Mouse (Mus musculus) forebrain, embryonic 13.5 days (tissue): ENCODE measurements around the gene Rbl1. TPM values are rescaled to one million over a fixed set of nuclear protein-coding genes. Genes with fewer than 3 reads are reported as not detected.
"Not testable (repeated sequence)": the region's sequence is repeated elsewhere in the genome, so short reads cannot be mapped to it uniquely, and the experiment has no call there.

ENCODE experiments used
- ATAC-seq: fragments of 200-750 bp; cut with Nextera tagmentation; 2 replicates; pipeline ENCODE4 v1.8.0; 2017
- H3K27ac ChIP-seq: fragments of 300-500 bp; sonication (generic); 2 replicates; pipeline ENCODE4 v1.5.1; 2015; ENCODE audit warnings: inconsistent platforms, mild to moderate bottlenecking, moderate library complexity
- H3K27me3 ChIP-seq: fragments of 300-500 bp; sonication (generic); 2 replicates; pipeline ENCODE4 v1.6.1; 2015; ENCODE audit warnings: mild to moderate bottlenecking, inconsistent platforms
- H3K36me3 ChIP-seq: fragments of 300-500 bp; sonication (generic); 2 replicates; pipeline ENCODE4 v1.6.1; 2015; ENCODE audit warnings: mild to moderate bottlenecking, inconsistent platforms; ENCODE audit not compliant: poor library complexity, severe bottlenecking
- H3K4me1 ChIP-seq: fragments of 300-500 bp; sonication (generic); 2 replicates; pipeline ENCODE4 v1.6.1; 2015; ENCODE audit warnings: inconsistent platforms
- H3K4me2 ChIP-seq: fragments of 300-500 bp; sonication (generic); 2 replicates; pipeline ENCODE4 v1.6.1; 2015; ENCODE audit warnings: inconsistent platforms, mild to moderate bottlenecking, moderate library complexity
- H3K4me3 ChIP-seq: fragments of 300-500 bp; sonication (generic); 2 replicates; pipeline ENCODE4 v1.5.1; 2015; ENCODE audit warnings: mild to moderate bottlenecking, inconsistent platforms
- H3K9ac ChIP-seq: fragments of 300-500 bp; sonication (generic); 2 replicates; pipeline ENCODE4 v1.6.1; 2015; ENCODE audit warnings: mild to moderate bottlenecking, inconsistent platforms
- H3K9me3 ChIP-seq: fragments of 300-500 bp; sonication (generic); replicated peaks from 2 replicates; pipeline ENCODE4 v1.6.1; 2016; ENCODE audit warnings: inconsistent platforms
- WGBS: fragments of 180-500 bp; shearing (Covaris S2); methylation state at CpG from one replicate; pipeline ENCODE4 v1.1.7; 2015; 5-methylcytosine and 5-hydroxymethylcytosine counted together
- polyA plus RNA-seq: library from polyadenylated mRNA; unstranded; fragments of >200 nt; fragmentation: Nextera tagmentation; extraction: Ambion mirVana; gene quantifications from 2 replicates; pipeline ENCODE4 v1.2.1, GENCODE M21; 2015

Gene Rbl1
- polyA plus RNA-seq, 1 experiment from 2014 or later = 24.3 TPM

GRCm38 (mm10) chr2:157201081-157201830, 3.1 kb downstream of the Rbl1 start:
- H3K27ac ChIP-seq = no peak overlapping the region
- no peak for ATAC-seq
- peak overlapping the region; percentile 23; the same call in 1 of the 2 replicates for H3K9ac ChIP-seq
- WGBS = 78% methylated on average over 6 of the region's 6 CpGs
- H3K27me3 ChIP-seq = no peaks in the 10 kb centered on the region
- no peak overlapping the region for H3K4me2 ChIP-seq
- H3K9me3 ChIP-seq = no peaks in the 10 kb centered on the region; the same call in 1 of the 2 replicates
- H3K4me1 ChIP-seq = peaks cover 28% of the 10 kb centered on the region
- H3K36me3 ChIP-seq = peaks cover 36% of the 10 kb centered on the region
- H3K4me3 ChIP-seq = no peak overlapping the region

- H3K27ac ChIP-seq, H3K4me3 ChIP-seq, H3K9ac ChIP-seq, H3K9me3 ChIP-seq, H3K4me2 ChIP-seq, H3K27me3 ChIP-seq, ATAC-seq: not testable (repeated sequence)
- Histone ChIP-seq H3K4me1 (peaks cover 18% of the 10 kb centered on the region), H3K36me3 (peaks cover 62% of the 10 kb centered on the region)
- 92% methylated on average over 11 of the region's 11 CpGs for WGBS
Observed at GRCm38 (mm10) chr2:157198405-157198804, 5.9 kb downstream of the Rbl1 start.

DNA sequence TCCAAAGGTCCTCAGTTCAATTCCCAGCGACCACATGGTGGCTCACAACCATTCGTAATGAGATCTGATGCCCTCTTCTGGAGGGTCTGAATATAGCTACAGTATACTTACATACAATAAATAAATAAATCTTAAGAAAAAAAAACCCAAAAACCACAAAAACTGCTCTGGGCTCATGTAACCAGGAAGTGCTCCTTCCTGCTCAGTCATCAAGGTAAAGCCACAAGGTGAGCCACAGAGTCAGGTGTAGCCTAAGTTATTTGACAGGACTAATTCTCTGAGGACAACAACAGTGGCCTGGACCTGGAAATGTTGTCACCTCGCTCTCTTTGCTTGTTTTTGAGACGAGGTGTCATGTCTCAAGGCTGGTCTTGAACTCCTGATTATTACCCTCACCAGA, 13.7 kb downstream of the Rbl1 start:
- WGBS = 97% methylated on average over 4 of the region's 4 CpGs
- H3K36me3 ChIP-seq = peaks cover 92% of the 10 kb centered on the region
- H3K27ac ChIP-seq = no peak overlapping the region
- no peak for ATAC-seq
- H3K4me3 ChIP-seq = no peak overlapping the region
- no peak overlapping the region for H3K4me2 ChIP-seq
- no peaks in the 10 kb centered on the region for H3K9me3 ChIP-seq
- no peaks in the 10 kb centered on the region for H3K4me1 ChIP-seq
- no peaks in the 10 kb centered on the region for H3K27me3 ChIP-seq
- no peak overlapping the region for H3K9ac ChIP-seq

DNA sequence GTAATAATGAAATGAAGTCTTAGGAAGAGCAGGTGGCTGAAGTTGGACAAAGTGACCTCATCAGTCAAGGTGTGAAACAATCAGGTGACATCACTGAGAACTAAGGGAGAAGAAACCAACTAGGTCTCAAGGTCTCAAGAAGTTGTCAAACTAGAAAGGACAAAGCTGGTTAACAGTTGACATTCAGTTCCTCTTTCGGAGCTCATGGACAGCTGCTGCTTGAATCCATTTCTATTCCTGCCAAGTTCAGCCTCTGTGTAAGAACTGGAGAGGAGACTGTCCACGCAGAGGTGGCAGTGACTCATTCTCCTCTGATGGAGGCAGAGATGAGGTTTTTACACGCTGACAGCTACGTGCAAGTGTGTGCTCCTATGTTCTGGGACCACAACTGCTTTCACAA, 17.1 kb downstream of the Rbl1 start:
- H3K4me2 ChIP-seq = no peak overlapping the region
- H3K36me3 ChIP-seq = peaks cover 85% of the 10 kb centered on the region
- no peak overlapping the region for H3K9ac ChIP-seq
- H3K27me3 ChIP-seq = no peaks in the 10 kb centered on the region
- WGBS = 95% methylated on average over 4 of the region's 4 CpGs
- H3K4me3 ChIP-seq = no peak overlapping the region
- ATAC-seq = no peak
- H3K27ac ChIP-seq = no peak overlapping the region
- no peaks in the 10 kb centered on the region for H3K4me1 ChIP-seq
- no peaks in the 10 kb centered on the region for H3K9me3 ChIP-seq

- WGBS = 39% methylated on average over 5 of the region's 5 CpGs
- Histone ChIP-seq H3K27me3 (no peaks in the 10 kb centered on the region), H3K4me1 (no peaks in the 10 kb centered on the region), H3K4me3 (no peak overlapping the region), H3K9ac (no peak overlapping the region), H3K27ac (no peak overlapping the region), H3K9me3 (no peaks in the 10 kb centered on the region), H3K36me3 (peaks cover 83% of the 10 kb centered on the region), H3K4me2 (no peak overlapping the region)
- no peak for ATAC-seq
Observed at GRCm38 (mm10) chr2:157186504-157186903, 17.8 kb downstream of the Rbl1 start.

DNA sequence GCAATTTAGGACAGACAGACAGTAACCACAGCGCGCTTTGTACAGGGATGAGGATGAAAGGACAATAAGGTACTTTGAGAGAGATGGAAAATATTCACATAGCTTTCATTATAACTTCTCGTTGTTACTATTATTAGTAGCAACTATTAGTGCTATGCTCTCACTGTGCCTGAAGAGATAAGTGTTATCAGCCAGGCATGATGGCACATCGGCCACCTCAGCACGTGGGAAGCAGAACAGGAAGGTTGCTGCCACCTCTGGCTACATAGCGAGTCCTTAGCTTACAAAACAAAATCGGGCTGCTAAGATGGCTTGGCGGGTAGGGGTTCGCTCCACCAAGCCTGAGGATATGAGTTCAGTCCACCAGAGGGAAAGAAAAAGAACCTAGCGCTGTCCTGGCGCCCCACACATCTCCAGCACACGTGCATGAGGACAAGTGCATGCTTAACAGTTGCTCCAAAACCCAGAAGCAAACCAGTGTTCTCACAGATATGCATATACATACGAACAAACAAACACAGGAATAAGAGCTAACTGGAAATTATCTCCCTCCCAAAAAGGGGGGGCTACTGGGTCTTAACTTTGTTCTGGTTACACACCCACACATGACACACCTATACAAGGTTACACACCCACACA, 19.2 kb downstream of the Rbl1 start:
- Histone ChIP-seq H3K27me3 (no peaks in the 10 kb centered on the region), H3K4me2 (no peak overlapping the region), H3K36me3 (peaks cover 81% of the 10 kb centered on the region), H3K4me3 (no peak overlapping the region), H3K9me3 (no peaks in the 10 kb centered on the region), H3K9ac (no peak overlapping the region), H3K27ac (no peak overlapping the region), H3K4me1 (no peaks in the 10 kb centered on the region)
- 94% methylated on average over 13 of the region's 13 CpGs for WGBS
- ATAC-seq = no peak

DNA sequence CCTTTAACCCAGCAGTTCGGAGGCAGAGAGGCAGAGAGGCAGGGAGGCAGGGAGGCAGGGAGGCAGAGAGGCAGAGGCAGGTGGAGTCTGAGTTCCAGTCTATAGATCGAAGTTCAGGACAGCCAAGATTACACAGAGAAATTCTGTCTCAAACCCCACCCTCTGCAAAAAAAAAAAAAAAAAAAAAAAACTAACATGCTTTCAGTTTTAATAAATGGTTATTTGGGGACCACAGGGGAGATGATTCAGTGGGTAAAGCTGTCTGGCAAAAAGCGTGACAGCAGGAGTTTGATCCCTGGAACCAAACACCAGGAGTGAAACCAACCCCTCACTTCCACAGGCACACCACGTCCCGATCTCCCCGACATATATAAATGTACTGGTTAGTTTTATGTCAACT, 26.2 kb downstream of the Rbl1 start:
- WGBS = 88% methylated on average over 6 of the region's 6 CpGs
- no peaks in the 10 kb centered on the region for H3K4me1 ChIP-seq
- peaks cover 74% of the 10 kb centered on the region for H3K36me3 ChIP-seq
- no peak for ATAC-seq
- no peak overlapping the region for H3K4me3 ChIP-seq
- no peaks in the 10 kb centered on the region for H3K9me3 ChIP-seq
- H3K4me2 ChIP-seq = no peak overlapping the region
- H3K27me3 ChIP-seq = no peaks in the 10 kb centered on the region
- no peak overlapping the region for H3K9ac ChIP-seq
- H3K27ac ChIP-seq = no peak overlapping the region

GRCm38 (mm10) chr2:157176248-157176647, 28.1 kb downstream of the Rbl1 start:
- Histone ChIP-seq H3K36me3 (peaks cover 71% of the 10 kb centered on the region), H3K9ac (no peak overlapping the region), H3K27me3 (no peaks in the 10 kb centered on the region), H3K9me3 (no peaks in the 10 kb centered on the region), H3K27ac (no peak overlapping the region), H3K4me3 (no peak overlapping the region), H3K4me1 (no peaks in the 10 kb centered on the region), H3K4me2 (no peak overlapping the region)
- WGBS = 98% methylated on average over 3 of the region's 3 CpGs
- no peak for ATAC-seq

- ATAC-seq = no peak
- 81% methylated on average over 5 of the region's 5 CpGs for WGBS
- peaks cover 6% of the 10 kb centered on the region; the same call in 1 of the 2 replicates for H3K4me1 ChIP-seq
- H3K4me3 ChIP-seq = no peak overlapping the region
- H3K4me2 ChIP-seq = no peak overlapping the region
- H3K36me3 ChIP-seq = peaks cover 66% of the 10 kb centered on the region
- H3K9me3 ChIP-seq = no peaks in the 10 kb centered on the region
- H3K27me3 ChIP-seq = no peaks in the 10 kb centered on the region
- no peak overlapping the region for H3K27ac ChIP-seq
- no peak overlapping the region for H3K9ac ChIP-seq
Observed at GRCm38 (mm10) chr2:157174416-157174815, 29.9 kb downstream of the Rbl1 start.

DNA sequence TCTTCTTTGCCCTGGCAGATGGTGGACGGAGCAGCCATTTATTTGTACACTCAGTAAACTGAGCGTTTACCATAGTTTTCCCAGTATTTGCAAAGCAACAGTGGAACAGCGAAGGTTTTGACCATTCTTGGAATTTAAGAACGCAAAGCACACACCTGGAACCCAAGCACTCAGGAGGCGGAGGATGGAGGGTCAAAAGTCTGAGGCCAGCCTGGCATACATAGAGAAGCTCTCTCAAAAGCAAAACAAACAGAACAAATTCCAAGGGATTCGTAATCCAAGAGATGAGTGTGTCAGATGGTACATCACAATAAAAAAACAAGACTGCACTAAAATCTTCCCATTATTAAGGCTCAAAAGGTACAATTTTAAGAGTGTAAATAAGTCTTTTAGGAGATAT, 30.8 kb downstream of the Rbl1 start:
- Histone ChIP-seq H3K36me3 (peaks cover 74% of the 10 kb centered on the region), H3K4me2 (no peak overlapping the region), H3K27ac (no peak overlapping the region), H3K9ac (no peak overlapping the region), H3K4me3 (no peak overlapping the region), H3K9me3 (no peaks in the 10 kb centered on the region), H3K27me3 (no peaks in the 10 kb centered on the region), H3K4me1 (peaks cover 6% of the 10 kb centered on the region; the same call in 1 of the 2 replicates)
- ATAC-seq = no peak
- 96% methylated on average over 6 of the region's 6 CpGs for WGBS

DNA sequence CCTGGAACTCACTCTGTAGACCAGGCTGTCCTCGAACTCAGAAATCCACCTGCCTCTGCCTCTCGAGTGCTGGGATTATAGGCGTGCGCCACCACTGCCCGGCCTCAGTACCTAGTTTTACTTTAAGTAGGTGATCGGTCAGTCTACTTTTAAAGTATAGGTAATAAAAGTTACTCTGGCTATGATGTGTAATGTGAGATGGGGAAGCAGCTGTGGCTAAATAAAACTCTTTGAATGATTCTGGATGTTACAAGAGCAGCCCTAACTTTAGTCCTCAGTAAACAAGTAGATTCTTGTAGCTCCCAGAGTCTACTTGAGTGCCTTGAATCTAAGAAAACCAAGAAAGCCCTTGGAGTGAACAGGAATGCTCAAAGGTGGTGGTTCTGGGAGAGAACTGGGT, 31.4 kb downstream of the Rbl1 start:
- Histone ChIP-seq H3K9me3 (no peaks in the 10 kb centered on the region), H3K4me3 (no peak overlapping the region), H3K36me3 (peaks cover 78% of the 10 kb centered on the region), H3K27ac (no peak overlapping the region), H3K4me2 (no peak overlapping the region), H3K27me3 (no peaks in the 10 kb centered on the region), H3K4me1 (peaks cover 6% of the 10 kb centered on the region; the same call in 1 of the 2 replicates), H3K9ac (no peak overlapping the region)
- 96% methylated on average over 6 of the region's 6 CpGs for WGBS
- ATAC-seq = no peak

- Histone ChIP-seq H3K9ac (0 out of 2 replicates have a peak overlapping the region, but pooled peaks have one; percentile 21), H3K4me2 (no peak overlapping the region), H3K27ac (peak overlapping the region; percentile 25), H3K9me3 (no peaks in the 10 kb centered on the region), H3K4me3 (no peak overlapping the region), H3K4me1 (peaks cover 6% of the 10 kb centered on the region; the same call in 1 of the 2 replicates), H3K36me3 (peaks cover 78% of the 10 kb centered on the region), H3K27me3 (no peaks in the 10 kb centered on the region)
- 47% methylated on average over 6 of the region's 6 CpGs for WGBS
- ATAC-seq = no peak
Observed at GRCm38 (mm10) chr2:157170626-157171025, 33.7 kb downstream of the Rbl1 start.
